Mouse (Mus musculus) c-Kit-positive CD71-negative TER-119-negative erythroid progenitor cells, embryonic 14.5 days (primary cell): Measurements from ENCODE around the gene Cldn24.
"Not testable (repeated sequence)": the region's sequence is repeated elsewhere in the genome, so short reads cannot be mapped to it uniquely, and the experiment has no call there.

Experiments used
- DNase-seq: peaks from one replicate; pipeline ENCODE4 v3.0.0-alpha.2; 2013; ENCODE audit warnings: low read depth

Cldn24 gene

GRCm38 (mm10) chr8:47821843-47822242 is at the start of gene Cldn24:
Gene Cldn24, plus strand, starts transcription at chr8:47822143.
- no peak for DNase-seq

- no peak for DNase-seq
These were observed 49.0 kb upstream of the Cldn24 start for GRCm38 (mm10) chr8:47772986-47773385.

DNA sequence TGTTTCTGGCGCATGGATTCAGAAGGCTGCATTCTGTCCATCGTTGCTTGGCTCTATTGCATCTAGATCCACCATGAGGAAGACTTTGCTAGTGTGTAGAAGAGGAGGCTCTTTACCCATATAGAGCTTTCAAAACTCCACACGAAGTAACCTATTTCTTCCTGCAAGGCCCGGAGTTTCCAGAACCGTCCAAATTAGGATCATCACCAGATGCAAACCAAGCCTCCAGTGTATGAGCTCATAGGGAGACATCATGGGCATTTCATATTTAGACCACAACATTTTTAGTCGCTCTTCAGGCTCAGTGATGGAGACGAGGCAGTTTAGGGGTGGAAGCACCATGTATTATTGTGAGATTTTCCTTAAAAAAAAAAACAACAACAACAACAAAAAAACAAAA is 44.5 kb upstream of the Cldn24 start:
- no peak for DNase-seq

GRCm38 (mm10) chr8:47779589-47779988 is 42.4 kb upstream of the Cldn24 start:
- DNase-seq, result no peak

DNA sequence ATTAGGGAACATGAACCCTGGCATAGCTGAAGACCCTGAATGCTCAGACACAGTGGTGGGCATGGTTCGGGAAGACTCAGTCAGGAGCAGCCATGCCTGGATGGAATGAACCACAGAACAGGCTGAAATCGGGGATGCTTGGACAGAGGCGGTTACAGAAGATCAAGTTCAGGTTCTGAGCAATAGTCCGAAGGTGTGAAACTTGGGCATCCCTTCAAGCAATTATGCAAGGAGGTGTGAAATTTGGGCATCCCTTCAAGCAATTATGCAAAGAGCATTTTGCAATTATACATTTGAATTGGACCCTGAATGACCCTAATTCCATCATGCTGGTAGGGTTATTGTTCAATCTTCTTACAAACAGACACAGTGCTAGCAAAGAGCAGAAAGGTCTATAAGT is 40.1 kb upstream of the Cldn24 start:
- no peak for DNase-seq

DNA sequence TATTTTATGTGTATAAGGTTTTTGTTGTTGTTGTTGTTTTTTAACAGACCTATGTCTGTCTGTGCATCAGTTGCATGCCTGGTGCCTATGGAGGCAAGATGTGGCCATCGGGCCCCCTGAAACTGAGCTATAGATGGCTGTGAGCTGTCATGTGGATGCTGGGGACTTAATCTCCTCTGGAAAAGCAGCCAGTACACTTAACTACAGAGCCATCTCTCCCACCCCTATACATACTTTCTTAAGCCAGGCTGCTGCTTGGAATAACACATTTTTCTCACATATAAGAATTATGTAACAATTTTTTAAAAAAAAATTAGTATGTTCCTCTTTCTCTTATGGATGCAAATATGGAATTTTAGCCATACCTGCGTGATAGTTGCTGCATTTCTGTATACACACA is 38.4 kb upstream of the Cldn24 start:
- DNase-seq, result no peak

DNA sequence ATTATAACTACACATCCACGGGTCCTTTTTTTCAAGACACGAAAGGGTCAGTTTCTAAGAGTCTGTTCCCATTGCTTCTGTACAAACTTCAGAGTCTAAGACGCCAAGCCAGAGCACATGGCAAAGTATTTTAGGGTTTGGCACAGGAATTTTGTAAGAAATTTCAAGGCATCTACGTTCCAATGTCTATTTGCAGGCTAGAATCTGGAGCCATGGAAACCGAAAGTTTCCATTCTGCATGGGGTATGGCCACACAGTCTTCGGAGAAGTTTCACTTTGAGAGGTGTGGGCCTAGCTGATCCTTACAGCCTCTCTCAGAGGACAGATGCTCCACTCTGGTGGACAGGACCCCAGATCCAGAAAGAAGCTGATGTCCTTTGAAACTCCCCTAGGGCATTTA is 38.0 kb upstream of the Cldn24 start:
- no peak for DNase-seq

GRCm38 (mm10) chr8:47784436-47784835 is 37.5 kb upstream of the Cldn24 start:
- DNase-seq, result no peak

- no peak for DNase-seq
These were observed 35.6 kb upstream of the Cldn24 start for GRCm38 (mm10) chr8:47786323-47786722.

- DNase-seq, result no peak
These were observed 34.2 kb upstream of the Cldn24 start for GRCm38 (mm10) chr8:47787705-47788104.

DNA sequence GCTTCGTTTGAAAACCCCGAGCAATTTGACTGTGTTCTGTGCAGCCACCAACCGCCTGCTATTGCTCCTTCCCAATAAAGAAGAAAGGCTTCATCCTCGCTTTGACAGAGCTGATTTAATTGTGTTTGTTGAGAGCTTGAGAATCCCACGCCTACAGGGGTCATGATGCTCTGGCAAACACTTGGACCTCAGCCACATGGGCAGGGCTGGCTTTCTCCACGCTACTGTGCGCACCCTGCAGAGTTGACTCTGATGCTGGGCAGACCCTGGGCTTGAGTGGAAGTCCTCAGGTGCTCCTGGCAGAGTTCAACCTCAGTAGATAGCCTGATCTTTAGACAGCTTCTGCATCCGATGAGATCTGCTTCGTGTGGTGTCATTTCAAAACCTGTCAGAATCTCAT is 30.0 kb upstream of the Cldn24 start:
- no peak for DNase-seq

DNA sequence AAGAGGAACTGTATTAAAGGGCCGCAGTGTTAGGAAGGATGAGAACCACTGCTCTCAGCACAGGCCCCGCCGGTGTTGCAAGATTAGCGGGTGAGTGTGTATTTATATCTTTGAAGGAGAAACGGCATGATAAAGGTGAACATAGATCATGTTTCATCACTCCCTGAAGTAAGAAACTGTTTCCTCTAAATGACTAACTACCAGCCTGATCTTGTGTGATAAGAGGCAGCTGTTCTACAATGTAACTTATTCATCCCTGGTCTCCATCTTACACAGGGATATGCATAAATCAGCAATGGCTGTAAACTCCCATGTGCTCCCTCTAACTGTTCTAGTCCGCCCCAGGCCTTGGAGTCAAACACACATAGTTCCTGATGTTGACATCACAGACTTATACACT is 22.5 kb upstream of the Cldn24 start:
- DNase-seq, result no peak

GRCm38 (mm10) chr8:47802349-47802748 is 19.6 kb upstream of the Cldn24 start:
- DNase-seq, result no peak

DNA sequence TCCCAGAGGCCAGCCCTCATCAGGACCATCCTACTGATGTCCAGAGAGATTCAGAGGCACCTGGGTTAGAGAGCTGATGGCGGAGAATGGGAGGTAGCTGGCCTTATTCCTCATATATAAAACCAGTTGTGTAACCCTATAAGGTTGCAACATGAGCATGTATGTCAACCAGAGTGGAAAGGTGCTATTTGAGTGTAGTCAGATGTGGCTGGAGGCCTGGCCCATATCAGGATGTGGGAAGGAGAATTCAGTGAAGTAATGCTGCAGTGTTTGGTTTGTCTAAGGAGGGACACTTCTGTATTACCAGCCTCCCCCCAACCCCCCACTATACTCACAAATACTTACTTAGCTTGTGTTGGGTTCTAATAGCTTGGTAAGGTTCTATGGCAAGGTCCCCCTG is 17.7 kb upstream of the Cldn24 start:
- no peak for DNase-seq

- no peak for DNase-seq
These were observed 11.8 kb upstream of the Cldn24 start for GRCm38 (mm10) chr8:47809970-47810665.

DNA sequence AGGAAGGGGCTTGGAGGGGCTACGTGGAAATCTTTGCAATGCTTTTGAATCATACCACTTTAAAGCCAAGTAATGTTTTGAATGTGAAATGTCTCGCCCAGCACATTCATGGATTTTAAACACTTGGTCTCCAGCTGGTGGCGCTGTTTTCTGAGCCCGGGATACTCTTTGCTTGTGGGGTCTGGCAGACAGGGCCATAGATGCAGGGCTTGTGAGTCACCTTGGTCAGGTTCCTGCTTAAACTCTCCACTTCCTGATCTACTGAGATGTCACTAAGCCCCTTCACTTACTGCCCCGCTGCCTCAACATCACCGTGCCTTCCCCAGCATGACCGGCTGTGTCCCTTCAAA is 11.3 kb upstream of the Cldn24 start:
- DNase-seq, result no peak

DNA sequence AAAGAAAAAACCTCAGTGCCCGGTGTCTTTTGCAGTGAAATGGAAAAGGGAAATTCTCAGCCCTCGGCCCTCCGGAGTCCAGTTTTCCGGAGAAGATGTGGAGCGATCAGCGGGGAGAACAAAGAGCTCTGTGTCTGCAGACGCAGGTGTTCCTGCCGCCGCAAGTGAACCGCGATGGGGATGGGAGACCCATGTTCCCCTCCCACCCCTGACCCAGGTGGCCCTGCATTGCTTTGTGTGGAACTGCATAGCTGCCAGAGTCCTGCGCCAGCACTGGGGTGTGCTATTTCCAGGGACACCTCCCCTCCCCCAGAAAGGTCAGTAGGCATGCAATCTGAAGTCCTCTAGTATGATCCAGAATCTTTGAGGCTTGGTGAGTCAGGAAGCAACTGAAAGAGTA is 10.7 kb upstream of the Cldn24 start:
- DNase-seq, result no peak

DNA sequence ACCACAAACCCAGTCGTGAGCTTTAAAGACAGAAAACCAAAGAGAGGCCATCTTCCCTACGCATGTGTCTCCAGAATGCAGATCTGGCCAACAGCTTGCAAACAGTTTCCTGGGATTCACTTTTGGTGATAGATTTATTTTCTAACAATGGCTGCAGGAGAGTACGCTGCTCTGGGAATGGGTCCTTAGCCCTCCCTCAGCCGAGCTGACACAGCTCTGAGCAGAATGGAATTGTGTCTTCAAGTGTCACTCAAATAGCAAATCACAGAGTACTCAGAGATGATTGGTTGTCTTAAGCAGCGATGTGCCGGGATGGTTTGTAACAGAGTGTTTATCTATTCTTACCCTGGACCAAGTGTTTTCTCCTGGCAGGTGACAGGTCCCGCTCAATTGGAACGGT is 2.9 kb upstream of the Cldn24 start:
- DNase-seq, result no peak

DNA sequence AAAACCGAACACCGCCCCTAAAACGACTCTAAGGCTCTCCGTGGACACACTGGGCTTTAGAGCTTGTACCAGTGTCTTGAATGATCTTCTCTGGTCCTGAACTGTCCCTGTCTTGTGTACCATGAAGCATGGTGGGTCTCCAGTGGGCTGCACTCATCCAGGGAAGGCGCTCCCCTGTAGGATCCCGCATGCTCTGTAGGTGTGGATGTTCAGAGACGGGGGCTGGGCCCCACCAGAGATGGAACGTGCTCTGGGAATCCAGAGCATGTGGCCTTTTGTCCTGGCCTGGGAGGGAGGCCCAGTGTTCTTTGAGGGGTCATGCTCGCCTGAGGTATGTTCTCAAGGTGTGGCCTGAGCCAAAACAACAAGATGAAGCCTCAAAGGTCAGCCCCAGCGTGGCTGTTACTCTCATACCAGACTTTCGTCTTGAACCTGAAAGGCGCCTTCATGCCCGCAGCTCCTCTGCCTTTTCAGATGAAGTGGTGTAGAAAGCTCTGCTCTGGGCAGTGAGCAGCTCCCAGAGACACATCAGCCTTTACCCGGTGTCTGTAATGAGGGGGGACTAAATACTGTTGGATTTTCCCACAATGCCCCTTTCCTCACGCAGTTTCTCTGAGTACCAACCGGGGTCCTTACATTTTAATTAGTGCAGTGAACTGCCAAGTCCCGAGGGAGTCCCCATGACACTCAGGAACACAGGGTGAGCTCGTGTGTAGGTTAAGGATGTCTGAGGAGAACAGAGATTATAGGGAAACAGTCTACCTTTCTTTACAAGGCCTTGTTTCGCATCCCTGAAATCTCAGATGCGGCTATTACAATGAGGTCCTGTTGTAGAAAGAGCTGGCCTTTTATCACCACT is 800 bp upstream of the Cldn24 start:
- no peak for DNase-seq

DNA sequence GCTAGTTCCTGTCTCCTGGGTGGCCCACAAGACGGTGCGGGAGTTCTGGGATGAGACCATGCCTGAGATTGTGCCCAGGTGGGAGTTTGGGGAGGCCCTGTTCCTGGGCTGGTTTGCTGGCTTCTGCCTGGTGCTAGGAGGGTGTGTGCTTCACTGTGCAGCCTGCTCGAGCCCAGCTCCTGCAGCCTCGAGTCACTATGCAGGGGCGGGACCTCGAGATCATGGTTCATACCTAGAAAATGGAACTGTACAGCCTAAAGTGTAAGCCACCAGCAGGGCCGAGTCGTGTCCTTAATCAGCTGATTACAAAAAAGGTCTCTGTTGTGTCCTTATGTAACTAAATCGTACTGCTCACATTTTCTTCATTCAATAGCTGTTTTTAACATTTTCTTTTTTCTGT is 598 bp downstream of the Cldn24 start:
- not testable (repeated sequence) for DNase-seq

- DNase-seq, result no peak
These were observed 1.8 kb downstream of the Cldn24 start for GRCm38 (mm10) chr8:47823777-47824176.

GRCm38 (mm10) chr8:47824182-47824581 is 2.2 kb downstream of the Cldn24 start, which contains the start of gene Cldn22:
Gene Cldn22, plus strand, starts transcription at chr8:47824482.
- DNase-seq, result no peak

- no peak for DNase-seq
These were observed 3.7 kb downstream of the Cldn24 start for GRCm38 (mm10) chr8:47825596-47825995.

GRCm38 (mm10) chr8:47826911-47827310 is 5.0 kb downstream of the Cldn24 start:
- DNase-seq, result no peak
